Comparison of ENCODE assay signal across 9 mouse cellular contexts in genomic region chr14:27803961-27804360, GRCm38 (mm10).
DNase-seq lines count a peak whose midpoint lies in the region; ATAC-seq and TF ChIP-seq lines count a peak whose summit lies in the region.
"Had no signal": no experiment of that assay in that cellular context is flagged by ENCODE, and none has a peak within 500 bp of the region (broad histone marks: within the 10 kb centered on the region; RNA-seq: fewer than 3 reads in every experiment).

No protein-coding gene starts in this region.

- H3K27me3 ChIP-seq in kidney, postnatal 0 days (ENCODE audit: insufficient read depth, low read length), result no peaks in the 10 kb centered on the region
- H3K27me3 ChIP-seq: limb, embryonic 12.5 days had no signal

- no peak for ATAC-seq in kidney, postnatal 0 days (replicated peaks; ENCODE audit: low FRiP score, low read depth)
- peak; percentile 95 for ATAC-seq in megakaryocyte, adult 5-6 weeks (ENCODE audit: poor library complexity, severe bottlenecking)
- ATAC-seq in cerebellum, adult (ENCODE audit: insufficient number of reproducible peaks, low FRiP score, low TSS enrichment), result no peak

- H3K4me1 ChIP-seq in kidney, postnatal 0 days (replicated peaks; ENCODE audit: insufficient read depth, low read length), result no peaks in the 10 kb centered on the region

- no peak overlapping the region for H3K27ac ChIP-seq in kidney, postnatal 0 days
- H3K27ac ChIP-seq: limb, embryonic 12.5 days had no signal

- no peaks in the 10 kb centered on the region for H3K36me3 ChIP-seq in kidney, postnatal 0 days (ENCODE audit: insufficient read depth, low read length)
- H3K36me3 ChIP-seq: limb, embryonic 12.5 days had no signal

- WGBS in kidney, postnatal 0 days, result 95% methylated on average over 3 of the region's 3 CpGs

- no peak overlapping the region for H3K4me3 ChIP-seq in kidney, postnatal 0 days (replicated peaks; ENCODE audit: low read depth, low read length)
- H3K4me3 ChIP-seq: limb, embryonic 12.5 days had no signal

- peak; percentile 99 for TF ChIP-seq CTCF in kidney, postnatal 0 days (IDR thresholded peaks at IDR 0.05; ENCODE audit: low read depth)

- H3K4me2 ChIP-seq in kidney, postnatal 0 days (ENCODE audit: low read length), result no peak overlapping the region
- H3K4me2 ChIP-seq: limb, embryonic 12.5 days had no signal

- H3K9ac ChIP-seq in kidney, postnatal 0 days (ENCODE audit: low read depth, low read length), result no peak overlapping the region
- H3K9ac ChIP-seq: limb, embryonic 12.5 days had no signal

- H3K9me3 ChIP-seq in kidney, postnatal 0 days (replicated peaks; ENCODE audit: low read length), result no peaks in the 10 kb centered on the region

- DNase-seq in kidney, postnatal 0 days (ENCODE audit: low spot score), result peak; percentile 80
- DNase-seq in kidney, adult 18-20 months, result no peak
- DNase-seq in CD4-positive helper T cell, adult 2 months (ENCODE audit: low read depth, low spot score), result peak; percentile 48
- peak; percentile 2 for DNase-seq in T-cell, adult 2 months (ENCODE audit: low spot score)
- no peak for DNase-seq in frontal cortex, postnatal 36 days (ENCODE audit: low spot score in 2 of 2)
- DNase-seq in heart, adult 9 months (ENCODE audit: low spot score in 2 of 2), result no peak

Comparison
In these comparisons a context has a peak if more than half of its experiments do, and no peak if none do; other contexts are left out.
1. DNase-seq: peak in kidney, postnatal 0 days (single experiment), CD4-positive helper T cell, adult 2 months (single experiment) and T-cell, adult 2 months (single experiment); none in kidney, adult 18-20 months (single experiment), frontal cortex, postnatal 36 days (0 of 2) and heart, adult 9 months (0 of 2).